Mouse (Mus musculus) bone marrow macrophage, adult 2 months (primary cell): ENCODE measurements at regions not wholly inside any gene's neighbourhood (a gene's known extent, or its start where the extent isn't known, plus 50 kb on each side); places are given as distances from the start of the nearest gene placed in this dataset.

Experiments
- CTCF ChIP-seq: IDR thresholded peaks from 2 replicates; pipeline ENCODE4 v1.5.1; 2012; ENCODE audit warnings: low read depth, mild to moderate bottlenecking, low read length, moderate library complexity
- POLR2A ChIP-seq: IDR thresholded peaks from 2 replicates; pipeline ENCODE4 v1.6.1; 2012; ENCODE audit warnings: mild to moderate bottlenecking, low read depth, low read length, borderline replicate concordance

DNA sequence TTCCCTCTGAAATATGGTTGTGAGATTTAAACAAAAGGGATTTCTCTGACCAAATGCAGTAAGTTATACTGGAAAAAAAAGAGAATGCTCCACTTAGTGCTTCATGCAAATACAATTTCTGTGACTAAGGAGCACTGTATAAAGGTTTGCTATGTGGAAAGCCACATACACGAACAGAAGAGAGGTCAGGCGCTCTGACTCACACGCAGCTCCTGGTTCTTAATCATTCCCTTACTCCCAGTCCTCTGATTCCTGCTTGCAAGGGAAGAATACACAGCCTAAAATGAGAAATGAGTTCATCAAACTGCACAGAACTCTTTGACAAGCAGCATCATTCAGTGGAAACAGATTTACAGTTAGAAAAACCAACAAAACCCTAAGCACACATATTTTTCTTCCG, 406.8 kb downstream of the Gja1 start:
- TF ChIP-seq CTCF: no peak
- no peak for TF ChIP-seq POLR2A
